Mouse (Mus musculus): ENCODE measurements around the gene Gm5431. TPM values are rescaled to one million over a fixed set of nuclear protein-coding genes. Genes with fewer than 3 reads are reported as not detected.
"Not testable (repeated sequence)": the region's sequence is repeated elsewhere in the genome, so short reads cannot be mapped to it uniquely, and the experiment has no call there.

Gm5431 gene
- polyA plus RNA-seq, 1 experiment from 2014 or later, result 0.18 TPM

DNA sequence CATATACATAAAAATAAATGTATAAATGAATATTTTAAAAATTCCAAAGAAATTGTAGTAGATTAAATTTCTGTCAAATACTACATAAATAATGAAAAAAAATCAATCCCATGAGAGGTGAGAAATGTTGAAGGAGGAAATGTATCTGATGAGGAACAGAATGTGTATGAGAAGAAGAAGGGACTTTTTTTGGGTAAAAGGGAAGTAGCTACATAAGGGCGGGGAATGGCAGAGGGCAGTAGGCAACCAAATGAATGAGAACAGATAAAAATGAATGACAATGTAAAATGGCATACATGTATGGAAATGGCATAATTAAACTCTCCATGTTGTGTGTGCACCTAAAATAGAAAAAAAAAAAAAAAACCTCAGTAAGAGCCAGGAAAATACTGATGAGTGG lies 11.6 kb upstream of the Gm5431 start:
- Histone ChIP-seq H3K9me3 (ENCODE audit: control insufficient read depth, low read length) (no peaks in the 10 kb centered on the region), H3K4me3 (ENCODE audit: low read length) (no peak overlapping the region), H3K4me2 (ENCODE audit: low read length) (no peak overlapping the region), H3K4me1 (ENCODE audit: control insufficient read depth, insufficient read depth, low read depth, low read length) (no peaks in the 10 kb centered on the region), H3K9ac (ENCODE audit: low read depth, low read length) (no peak overlapping the region), H3K27me3 (replicated peaks; ENCODE audit: control insufficient read depth, insufficient read depth, low read length) (no peaks in the 10 kb centered on the region), H3K27ac (ENCODE audit: low read depth, low read length) (no peak overlapping the region), H3K36me3 (ENCODE audit: control insufficient read depth, insufficient read depth, low read length) (no peaks in the 10 kb centered on the region)
- WGBS, result 95% methylated on average over 1 of the region's 1 CpGs
- ATAC-seq, result no peak

DNA sequence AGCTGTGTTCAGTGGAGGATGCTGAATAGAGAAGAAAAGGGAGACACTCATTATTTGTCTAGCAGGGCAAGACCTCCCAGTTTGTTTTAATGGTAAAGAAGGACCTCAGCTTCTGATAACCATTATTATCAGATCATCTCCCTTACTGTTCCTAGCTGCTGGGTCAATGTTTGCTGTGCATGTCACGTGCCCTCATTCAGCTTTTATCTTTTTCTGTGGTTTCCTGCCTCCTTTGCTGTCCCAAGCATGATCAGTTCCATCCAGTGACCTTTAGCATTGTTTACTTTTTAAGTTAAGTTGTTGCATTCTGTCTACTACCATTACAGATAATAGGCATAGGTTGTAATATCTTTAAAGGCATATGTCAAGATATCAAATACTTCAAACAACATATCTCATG lies 6.4 kb upstream of the Gm5431 start:
- Histone ChIP-seq H3K4me1 (ENCODE audit: control insufficient read depth, insufficient read depth, low read depth, low read length) (no peaks in the 10 kb centered on the region), H3K9me3 (ENCODE audit: control insufficient read depth, low read length) (no peaks in the 10 kb centered on the region), H3K9ac (ENCODE audit: low read depth, low read length) (no peak overlapping the region), H3K36me3 (ENCODE audit: control insufficient read depth, insufficient read depth, low read length) (no peaks in the 10 kb centered on the region), H3K4me2 (ENCODE audit: low read length) (no peak overlapping the region), H3K4me3 (ENCODE audit: low read length) (no peak overlapping the region), H3K27me3 (replicated peaks; ENCODE audit: control insufficient read depth, insufficient read depth, low read length) (no peaks in the 10 kb centered on the region), H3K27ac (ENCODE audit: low read depth, low read length) (no peak overlapping the region)
- 81% methylated on average over 1 of the region's 1 CpGs for WGBS
- ATAC-seq, result no peak

DNA sequence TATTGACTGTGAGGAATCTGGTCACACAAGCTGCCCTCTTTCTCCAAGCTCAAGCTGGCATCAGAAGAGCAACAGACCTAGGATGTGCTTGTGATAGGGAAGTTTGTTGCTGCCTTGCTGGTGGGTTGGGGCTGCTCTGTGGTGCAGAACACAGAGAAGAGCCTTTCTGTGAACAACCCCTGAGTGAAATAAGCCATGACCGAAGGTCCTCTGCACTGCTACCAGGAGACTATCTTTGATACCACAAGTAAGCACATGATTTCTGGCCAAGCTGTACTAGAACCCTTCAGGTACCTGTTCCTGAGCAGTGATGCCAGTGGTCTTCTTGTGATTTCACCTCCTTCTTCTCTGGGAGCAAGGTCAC lies 465 bp downstream of the Gm5431 start:
- 100% methylated on average over 1 of the region's 1 CpGs for WGBS
- not testable (repeated sequence) for ATAC-seq; H3K4me2 ChIP-seq (ENCODE audit: low read length)

DNA sequence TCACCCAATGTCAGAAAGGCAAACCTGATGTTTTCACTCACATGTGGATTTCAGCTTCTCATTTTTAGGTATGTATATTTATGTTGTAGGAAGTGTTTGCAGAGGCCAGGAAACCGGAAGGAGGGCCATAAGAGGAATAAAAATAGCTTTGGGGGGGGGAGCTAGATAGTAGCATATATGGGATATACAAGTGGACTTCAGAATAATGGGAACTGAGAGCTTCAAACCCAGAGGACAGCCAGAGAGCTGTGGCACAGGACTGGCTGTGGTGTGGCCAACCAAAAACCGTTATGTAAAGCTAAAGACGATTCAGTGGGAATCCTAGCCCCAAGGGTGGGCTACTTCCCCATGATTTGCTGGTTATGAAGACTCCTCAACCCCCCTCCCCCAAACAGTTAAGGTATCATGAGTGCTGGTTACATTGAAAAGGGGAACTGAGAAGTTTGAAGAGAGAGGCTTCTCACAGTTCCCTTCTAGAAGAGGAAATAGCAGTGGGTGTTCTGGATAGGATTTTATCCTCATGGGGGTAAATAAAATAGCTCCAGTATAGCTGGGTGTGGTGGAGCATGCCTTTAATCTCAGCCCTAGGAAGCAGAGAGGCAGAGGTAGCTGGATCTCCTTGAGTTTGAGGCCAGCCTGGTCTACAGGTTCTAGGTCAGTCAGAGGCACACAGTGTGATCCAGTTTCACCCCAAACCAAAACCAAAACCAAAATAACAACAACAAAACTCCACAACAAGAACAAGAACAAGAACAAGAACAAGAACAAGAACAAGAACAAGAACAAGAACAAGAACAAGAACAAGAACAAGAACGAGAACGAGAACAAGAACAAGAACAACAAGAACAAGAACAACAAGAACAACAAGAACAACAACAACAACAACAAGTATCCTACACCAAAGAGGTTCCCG lies 1.1 kb downstream of the Gm5431 start:
- not testable (repeated sequence) for ATAC-seq; H3K9me3 ChIP-seq (ENCODE audit: control insufficient read depth, low read length); H3K4me2 ChIP-seq (ENCODE audit: low read length); H3K27me3 ChIP-seq (replicated peaks; ENCODE audit: control insufficient read depth, insufficient read depth, low read length); H3K4me3 ChIP-seq (ENCODE audit: low read length); H3K4me1 ChIP-seq (ENCODE audit: control insufficient read depth, insufficient read depth, low read depth, low read length); H3K36me3 ChIP-seq (ENCODE audit: control insufficient read depth, insufficient read depth, low read length); H3K27ac ChIP-seq (ENCODE audit: low read depth, low read length); H3K9ac ChIP-seq (ENCODE audit: low read depth, low read length)
- 91% methylated on average over 5 of the region's 6 CpGs for WGBS

More for the DNA sequence above, 465 bp downstream of the Gm5431 start:
- H3K9ac ChIP-seq (ENCODE audit: low read depth, low read length); H3K9me3 ChIP-seq (ENCODE audit: control insufficient read depth, low read length); H3K36me3 ChIP-seq (ENCODE audit: control insufficient read depth, insufficient read depth, low read length); H3K4me1 ChIP-seq (ENCODE audit: control insufficient read depth, insufficient read depth, low read depth, low read length); H3K4me3 ChIP-seq (ENCODE audit: low read length); H3K27me3 ChIP-seq (replicated peaks; ENCODE audit: control insufficient read depth, insufficient read depth, low read length); H3K27ac ChIP-seq (ENCODE audit: low read depth, low read length): not testable (repeated sequence)

DNA sequence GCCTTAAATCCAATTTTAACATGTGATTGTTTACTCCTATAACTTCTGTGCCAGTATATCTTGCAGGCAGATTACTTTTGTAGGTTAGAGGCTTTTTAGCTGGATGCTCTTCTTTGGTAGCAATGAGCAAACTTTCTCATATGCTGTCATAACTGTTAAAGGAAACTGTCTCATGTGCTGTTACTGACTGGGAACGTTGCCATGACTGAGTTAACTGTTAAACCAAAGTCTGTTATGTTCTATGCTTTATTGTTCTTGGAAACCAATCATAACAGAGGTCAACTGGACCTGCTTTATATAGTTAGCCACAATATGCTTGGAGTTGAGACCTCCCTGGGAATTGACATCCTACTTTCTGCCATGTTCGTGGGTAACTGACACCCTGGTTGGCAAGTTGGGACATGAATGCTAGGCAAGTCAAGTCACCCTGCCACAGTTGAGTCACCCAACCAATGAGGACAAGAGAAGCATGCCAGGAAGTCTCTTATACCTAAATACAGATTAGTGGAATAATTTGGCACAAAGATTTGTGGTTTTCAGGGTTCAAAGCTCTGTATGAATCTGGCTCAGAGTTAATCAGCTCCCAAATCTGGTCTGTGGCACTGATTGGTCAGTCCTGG lies 3.1 kb downstream of the Gm5431 start:
- 75% methylated on average over 2 of the region's 2 CpGs for WGBS
- no peaks in the 10 kb centered on the region for H3K36me3 ChIP-seq (ENCODE audit: control insufficient read depth, insufficient read depth, low read length)
- no peaks in the 10 kb centered on the region for H3K27me3 ChIP-seq (replicated peaks; ENCODE audit: control insufficient read depth, insufficient read depth, low read length)
- ATAC-seq, result no peak
- H3K27ac ChIP-seq (ENCODE audit: low read depth, low read length), result no peak overlapping the region
- no peaks in the 10 kb centered on the region for H3K9me3 ChIP-seq (ENCODE audit: control insufficient read depth, low read length)
- no peak overlapping the region for H3K9ac ChIP-seq (ENCODE audit: low read depth, low read length)
- H3K4me1 ChIP-seq (ENCODE audit: control insufficient read depth, insufficient read depth, low read depth, low read length), result no peaks in the 10 kb centered on the region
- H3K4me3 ChIP-seq (ENCODE audit: low read length), result no peak overlapping the region
- H3K4me2 ChIP-seq (ENCODE audit: low read length), result no peak overlapping the region

DNA sequence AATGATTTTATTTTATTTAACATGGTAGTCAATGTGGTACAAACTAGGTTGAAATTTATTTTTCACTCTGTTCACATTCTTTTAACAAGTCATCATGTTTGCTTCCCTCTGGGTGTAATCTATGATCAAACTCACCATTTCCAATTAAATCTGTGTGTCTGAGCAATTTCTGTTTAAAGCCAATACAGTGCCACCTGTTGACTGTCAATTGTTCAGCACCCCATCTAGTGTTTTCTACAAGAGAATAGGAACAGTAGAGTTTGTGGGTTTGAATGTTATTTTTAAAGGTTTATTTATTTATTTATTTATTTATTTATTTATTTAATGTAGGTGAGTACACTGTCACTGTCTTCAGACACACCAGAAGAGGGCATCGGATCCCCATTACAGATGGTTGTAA lies 25.3 kb downstream of the Gm5431 start:
- H3K4me2 ChIP-seq (ENCODE audit: low read length), result no peak overlapping the region
- no peak overlapping the region for H3K4me3 ChIP-seq (ENCODE audit: low read length)
- peaks cover 4% of the 10 kb centered on the region; the same call in 1 of the 2 replicates for H3K4me1 ChIP-seq (ENCODE audit: control insufficient read depth, insufficient read depth, low read depth, low read length)
- no peaks in the 10 kb centered on the region for H3K9me3 ChIP-seq (ENCODE audit: control insufficient read depth, low read length)
- no peak overlapping the region for H3K9ac ChIP-seq (ENCODE audit: low read depth, low read length)
- 93% methylated on average over 1 of the region's 1 CpGs for WGBS
- ATAC-seq, result no peak
- H3K27ac ChIP-seq (ENCODE audit: low read depth, low read length), result no peak overlapping the region
- H3K27me3 ChIP-seq (replicated peaks; ENCODE audit: control insufficient read depth, insufficient read depth, low read length), result no peaks in the 10 kb centered on the region; the same call in 1 of the 2 replicates
- no peaks in the 10 kb centered on the region for H3K36me3 ChIP-seq (ENCODE audit: control insufficient read depth, insufficient read depth, low read length)

DNA sequence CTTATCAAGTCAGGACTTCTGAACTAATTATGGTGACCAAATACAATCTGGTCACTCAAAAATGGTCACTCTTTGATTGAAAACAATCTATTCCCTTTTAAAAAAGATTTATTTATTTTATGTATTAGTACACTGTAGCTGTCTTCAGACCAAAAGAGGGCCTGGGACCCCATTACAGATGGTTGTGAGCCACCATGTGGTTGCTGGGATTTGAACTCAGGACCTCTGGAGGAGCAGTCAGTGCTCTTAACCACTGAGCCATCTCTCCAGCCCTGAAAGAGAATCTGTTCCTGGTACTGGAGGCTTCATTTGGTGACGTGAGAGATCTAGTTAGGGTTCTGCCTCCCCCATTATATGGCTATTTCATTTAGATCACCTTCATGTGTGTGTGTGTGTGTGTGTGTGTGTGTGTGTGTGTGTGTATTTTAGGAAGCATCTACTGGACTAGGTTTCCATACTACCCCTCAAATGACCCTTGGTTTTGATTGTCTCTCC lies 26.6 kb downstream of the Gm5431 start:
- not testable (repeated sequence) for ATAC-seq; H3K4me3 ChIP-seq (ENCODE audit: low read length); H3K36me3 ChIP-seq (ENCODE audit: control insufficient read depth, insufficient read depth, low read length); H3K9ac ChIP-seq (ENCODE audit: low read depth, low read length); H3K4me2 ChIP-seq (ENCODE audit: low read length); H3K27me3 ChIP-seq (replicated peaks; ENCODE audit: control insufficient read depth, insufficient read depth, low read length); H3K9me3 ChIP-seq (ENCODE audit: control insufficient read depth, low read length); H3K27ac ChIP-seq (ENCODE audit: low read depth, low read length)
- peaks cover 10% of the 10 kb centered on the region; the same call in 1 of the 2 replicates for H3K4me1 ChIP-seq (ENCODE audit: control insufficient read depth, insufficient read depth, low read depth, low read length)
- 78% methylated on average over 1 of the region's 1 CpGs for WGBS

DNA sequence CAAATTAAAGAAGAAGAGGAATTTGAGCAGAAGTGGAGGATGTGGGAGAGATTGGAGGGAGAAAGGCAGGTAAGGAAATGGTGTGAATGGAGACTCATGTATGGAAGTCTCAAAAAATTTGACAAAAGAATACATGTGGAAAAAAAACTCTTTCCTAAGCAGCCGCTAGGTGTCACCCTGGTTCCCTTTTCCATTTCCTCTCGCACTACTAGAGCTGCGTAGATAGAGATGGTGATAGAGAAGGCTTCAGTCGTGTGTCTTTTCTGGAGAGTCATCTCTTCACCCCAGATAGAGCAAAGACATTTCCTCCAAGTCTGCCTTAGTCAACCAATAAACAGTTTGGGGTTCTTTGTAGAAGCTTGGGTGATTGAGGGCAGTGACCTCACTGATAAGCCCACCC lies 27.5 kb downstream of the Gm5431 start:
- Histone ChIP-seq H3K9ac (ENCODE audit: low read depth, low read length) (no peak overlapping the region), H3K27me3 (replicated peaks; ENCODE audit: control insufficient read depth, insufficient read depth, low read length) (no peaks in the 10 kb centered on the region; the same call in 1 of the 2 replicates), H3K4me2 (ENCODE audit: low read length) (no peak overlapping the region), H3K9me3 (ENCODE audit: control insufficient read depth, low read length) (no peaks in the 10 kb centered on the region), H3K27ac (ENCODE audit: low read depth, low read length) (no peak overlapping the region), H3K4me1 (ENCODE audit: control insufficient read depth, insufficient read depth, low read depth, low read length) (peaks cover 10% of the 10 kb centered on the region; the same call in 1 of the 2 replicates), H3K4me3 (ENCODE audit: low read length) (no peak overlapping the region), H3K36me3 (ENCODE audit: control insufficient read depth, insufficient read depth, low read length) (no peaks in the 10 kb centered on the region)
- 3% methylated on average over 4 of the region's 4 CpGs for WGBS
- peak; percentile 73 for ATAC-seq

DNA sequence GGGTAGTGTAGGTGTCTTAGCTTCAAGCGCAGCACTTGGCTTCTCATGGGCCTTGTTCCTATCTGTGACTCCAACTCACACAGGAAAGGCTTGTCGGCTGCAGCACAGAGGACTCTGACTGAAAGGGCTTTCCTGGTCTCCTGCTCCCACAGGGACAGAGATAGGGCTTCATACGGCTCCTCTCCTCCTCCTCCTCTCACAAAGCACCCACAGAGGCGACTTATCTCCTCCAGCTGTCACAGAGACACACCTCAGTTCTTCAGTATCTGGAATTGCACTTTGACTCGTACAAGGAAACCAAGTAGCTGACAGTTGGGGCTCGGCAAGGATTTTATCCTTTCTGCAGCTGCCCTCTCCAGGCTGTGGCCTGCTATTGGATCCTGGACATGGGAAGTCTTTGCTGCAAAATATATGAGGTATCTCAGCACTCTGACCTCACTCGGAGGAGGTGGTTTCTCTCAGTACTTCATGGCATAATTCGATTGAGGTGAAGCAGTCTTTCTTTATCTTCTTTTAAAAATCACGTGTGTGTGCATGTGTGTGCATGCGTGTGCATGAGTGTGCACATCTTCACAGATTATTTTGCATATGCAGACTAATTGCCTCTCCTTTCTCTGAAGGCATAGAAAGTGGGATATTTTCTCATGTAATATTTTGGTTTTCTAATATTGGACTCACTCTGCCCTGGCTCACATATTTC lies 28.3 kb downstream of the Gm5431 start:
- H3K4me3 ChIP-seq (ENCODE audit: low read length), result no peak overlapping the region
- no peak overlapping the region for H3K9ac ChIP-seq (ENCODE audit: low read depth, low read length)
- no peak overlapping the region for H3K27ac ChIP-seq (ENCODE audit: low read depth, low read length)
- no peaks in the 10 kb centered on the region for H3K36me3 ChIP-seq (ENCODE audit: control insufficient read depth, insufficient read depth, low read length)
- no peaks in the 10 kb centered on the region; the same call in 1 of the 2 replicates for H3K27me3 ChIP-seq (replicated peaks; ENCODE audit: control insufficient read depth, insufficient read depth, low read length)
- no peaks in the 10 kb centered on the region for H3K9me3 ChIP-seq (ENCODE audit: control insufficient read depth, low read length)
- H3K4me1 ChIP-seq (ENCODE audit: control insufficient read depth, insufficient read depth, low read depth, low read length), result peaks cover 10% of the 10 kb centered on the region; the same call in 1 of the 2 replicates
- WGBS, result 80% methylated on average over 10 of the region's 10 CpGs
- no peak overlapping the region for H3K4me2 ChIP-seq (ENCODE audit: low read length)
- no peak for ATAC-seq

Data from hindbrain, embryonic 16.5 days (tissue).